Mouse (Mus musculus) C3H10T1/2 (cell line): Measurements from ENCODE around the gene Armc12. TPM values are rescaled to one million over a fixed set of nuclear protein-coding genes. Genes with fewer than 3 reads are reported as not detected.

Experiments used
- polyA plus RNA-seq, 2 experiments: library from polyadenylated mRNA; unstranded; fragments of >200 nt; fragmentation: generic; extraction: Trizol; gene quantifications; one replicate each; pipeline ENCODE4 v1.2.1; 2012; ENCODE audit warnings: missing spikeins in 2 of 2

The Armc12 gene
- not detected for polyA plus RNA-seq

DNA sequence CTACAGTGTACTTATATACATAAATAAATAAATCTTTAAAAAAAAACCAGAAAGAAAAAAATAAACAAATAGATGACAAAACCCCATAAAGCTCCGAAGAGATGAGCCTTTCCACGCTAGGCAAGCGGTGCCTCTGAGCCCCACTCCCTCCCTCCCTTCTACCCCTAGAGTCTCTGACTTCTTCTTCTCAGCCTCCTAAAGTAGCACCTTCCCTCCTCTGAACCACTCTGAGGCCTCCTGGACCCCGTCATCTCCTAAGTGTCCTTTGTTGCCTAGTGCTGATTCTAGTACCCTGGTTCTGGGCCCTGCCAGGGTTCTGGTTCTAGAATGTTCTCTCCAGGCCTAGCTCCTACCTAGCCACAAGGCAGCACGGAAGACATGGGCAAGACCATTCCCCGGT lies at the start of gene Armc12:
Armc12 (plus strand) TSS at position 301 of the 400 bp plus-strand sequence.

DNA sequence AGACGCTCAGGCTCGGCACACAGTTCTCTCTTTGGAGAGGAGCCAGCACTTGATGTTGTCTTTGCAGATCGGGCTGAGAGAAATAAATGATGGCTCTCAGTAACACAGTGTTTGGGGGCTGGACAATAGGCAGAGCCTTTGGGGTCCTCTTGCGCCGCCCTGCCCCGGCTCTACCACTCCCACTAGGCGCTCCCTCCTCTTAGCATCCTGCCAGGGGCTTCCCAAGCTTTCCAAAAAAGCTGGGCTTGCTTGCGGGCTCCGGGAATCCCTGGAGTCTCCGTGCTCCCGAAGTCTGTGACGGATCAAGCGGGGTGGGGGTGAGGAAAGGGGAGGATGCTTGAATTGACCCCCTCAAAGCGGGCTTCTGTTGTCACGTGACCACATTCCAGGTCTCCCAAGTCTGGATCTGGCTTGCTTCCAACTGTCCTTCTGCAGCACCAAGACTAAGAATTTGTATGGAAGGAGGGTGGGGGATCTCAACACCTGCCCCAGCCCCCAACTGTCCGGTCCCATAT lies 13.1 kb upstream of the Armc12 start, which contains the start of gene Fkbp5:
Fkbp5 (minus strand) TSS at position 87 of the 515 bp plus-strand sequence.

DNA sequence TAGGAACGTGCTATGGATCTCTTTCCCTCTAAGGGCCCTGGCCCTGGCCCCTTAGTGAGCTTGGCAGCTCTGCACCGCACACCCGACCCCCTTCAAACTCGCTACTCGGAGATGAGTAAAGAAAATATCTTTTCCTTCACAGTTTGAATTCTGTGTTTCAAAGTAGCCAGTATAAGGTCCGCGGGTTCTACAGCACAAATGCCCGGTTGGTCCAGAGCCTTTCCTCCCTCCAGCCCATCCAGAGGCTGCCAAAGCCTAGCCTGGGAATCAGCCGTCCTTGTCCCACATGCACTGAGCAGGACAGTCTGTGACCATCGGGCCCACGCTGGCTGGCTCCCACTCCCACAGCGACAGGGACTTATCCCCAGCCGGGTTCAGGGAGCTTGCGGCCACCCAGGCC lies 18.5 kb downstream of the Armc12 start, which contains the start of gene Clpsl2:
Clpsl2 (plus strand) TSS at position 301 of the 400 bp plus-strand sequence.

DNA sequence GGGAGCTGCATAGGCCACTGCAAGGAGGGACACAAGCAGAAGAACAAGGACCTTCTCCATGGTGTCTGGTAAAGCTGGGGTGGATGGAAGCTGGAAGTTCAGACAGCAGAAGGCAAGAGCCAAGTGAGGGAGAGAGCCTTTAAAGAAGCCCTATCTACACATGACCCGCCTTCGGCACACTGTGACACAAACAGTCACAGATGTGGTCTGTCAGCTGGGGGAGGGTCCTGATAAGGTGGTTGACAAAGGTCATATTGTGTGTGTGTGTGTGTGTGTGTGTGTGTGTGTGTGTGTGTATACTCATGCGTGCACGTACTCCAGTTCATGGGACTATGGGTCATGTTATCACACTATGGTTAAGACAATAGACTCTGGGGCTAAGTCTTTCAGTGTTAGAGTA lies 30.0 kb downstream of the Armc12 start, which contains the start of gene Clps:
Clps (minus strand) TSS at position 169 of the 400 bp plus-strand sequence.

DNA sequence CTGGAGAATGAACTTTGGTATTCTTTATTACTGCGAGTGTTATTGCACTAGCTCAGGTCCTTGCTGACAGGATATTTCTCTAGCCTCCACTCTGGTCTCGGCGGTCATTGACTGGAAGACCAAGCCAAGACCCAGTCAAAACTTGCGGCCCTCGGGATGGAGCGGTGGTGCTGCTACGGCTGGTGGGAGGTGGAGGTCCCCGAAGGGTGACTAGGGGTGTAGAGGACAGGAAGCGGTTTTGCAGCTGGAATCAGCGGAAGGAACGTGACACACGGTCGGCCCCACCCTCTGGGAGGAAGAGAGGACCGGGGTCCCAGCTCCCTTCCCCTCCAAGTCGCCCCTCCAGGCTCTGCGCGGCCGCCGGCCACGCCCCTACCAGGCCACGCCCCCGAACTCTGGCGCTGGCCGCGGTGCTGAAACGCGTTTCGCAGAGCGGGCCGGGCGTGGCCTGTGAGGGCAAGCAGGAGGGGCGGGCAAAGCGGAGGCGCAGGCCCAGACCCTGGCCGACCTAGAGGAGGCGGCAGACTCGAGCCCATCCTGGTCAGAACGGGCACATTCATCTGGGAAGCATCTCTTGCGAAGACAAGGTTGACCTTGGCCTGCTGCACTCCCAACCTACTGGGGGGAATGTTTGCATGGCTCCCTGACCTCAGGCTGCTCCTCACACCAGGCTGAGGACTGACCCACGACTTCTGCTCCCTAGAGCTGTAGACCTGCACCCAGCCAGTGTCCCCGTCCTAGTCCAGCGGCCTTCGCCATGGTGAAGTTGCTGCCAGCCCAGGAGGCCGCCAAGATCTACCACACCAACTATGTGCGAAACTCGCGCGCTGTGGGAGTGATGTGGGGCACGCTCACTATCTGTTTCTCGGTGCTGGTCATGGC lies 44.9 kb downstream of the Armc12 start, which contains the start of gene Lhfpl5:
Lhfpl5 (plus strand) TSS at position 398 of the 882 bp plus-strand sequence.

Other genes with a start within 250 kb of the Armc12 start
- 10 to 100 TPM; 44.0 to 46.3 TPM for gene Fance, start 217.3 kb upstream of the Armc12 start, polyA plus RNA-seq
- gene Rpl10a, start 202.3 kb upstream of the Armc12 start, polyA plus RNA-seq = 1,000 to 10,000 TPM; 3,726 to 3,941 TPM
- gene Tead3, start 180.0 kb upstream of the Armc12 start, polyA plus RNA-seq = 10 to 100 TPM in 1 of 2 experiments, 1 to 10 TPM in 1; 7.0 to 33.0 TPM
- not detected for gene Tulp1, start 165.6 kb upstream of the Armc12 start, polyA plus RNA-seq
- 1 to 10 TPM; 4.0 to 4.6 TPM for gene Fkbp5, start 13.3 kb upstream of the Armc12 start, polyA plus RNA-seq
- gene Clpsl2, start 18.6 kb downstream of the Armc12 start, polyA plus RNA-seq = not detected
- gene Clps, start 30.0 kb downstream of the Armc12 start, polyA plus RNA-seq = not detected
- under 1 TPM; 0.04 to 0.06 TPM for gene Lhfpl5, start 44.8 kb downstream of the Armc12 start, polyA plus RNA-seq
- gene Srpk1, start 91.9 kb downstream of the Armc12 start, polyA plus RNA-seq = 10 to 100 TPM; 10.3 to 19.5 TPM
- under 1 TPM in 1 of 2 experiments, not detected in 1; 0.42 TPM for gene Slc26a8, start 159.4 kb downstream of the Armc12 start, polyA plus RNA-seq
- gene Mapk14, start 160.5 kb downstream of the Armc12 start, polyA plus RNA-seq = 10 to 100 TPM; 11.2 to 33.1 TPM
- under 1 TPM in 1 of 2 experiments, not detected in 1; 0.20 TPM for gene AC170998.1, start 195.3 kb downstream of the Armc12 start, polyA plus RNA-seq
- under 1 TPM in 1 of 2 experiments, not detected in 1; 0.22 TPM for gene Mapk13, start 238.5 kb downstream of the Armc12 start, polyA plus RNA-seq